Mouse (Mus musculus) testis, adult 2 months (tissue): ENCODE data around the gene Nans. TPM values are rescaled to one million over a fixed set of nuclear protein-coding genes. Genes with fewer than 3 reads are reported as not detected.

ENCODE experiments used
- H3K27ac ChIP-seq: fragments of 200-500 bp; 2 replicates; pipeline ENCODE4 v1.5.1; 2012; ENCODE audit warnings: low read depth, low read length; ENCODE audit not compliant: control insufficient read depth, insufficient read depth
- H3K27me3 ChIP-seq: fragments of 200-500 bp; 2 replicates; pipeline ENCODE4 v1.6.1; 2012; ENCODE audit warnings: mild to moderate bottlenecking, low read length, moderate library complexity; ENCODE audit not compliant: control insufficient read depth, insufficient read depth
- H3K36me3 ChIP-seq: fragments of 200-500 bp; 2 replicates; pipeline ENCODE4 v1.6.1; 2012; ENCODE audit warnings: mild to moderate bottlenecking, low read length; ENCODE audit not compliant: control insufficient read depth, insufficient read depth
- H3K4me1 ChIP-seq: fragments of 200-500 bp; 2 replicates; pipeline ENCODE4 v1.6.1; 2012; ENCODE audit warnings: low read length; ENCODE audit not compliant: control insufficient read depth, insufficient read depth
- H3K4me3 ChIP-seq: fragments of 200-500 bp; 2 replicates; pipeline ENCODE4 v1.5.1; 2012; ENCODE audit warnings: low read depth, mild to moderate bottlenecking, low read length, moderate library complexity, mixed read lengths; ENCODE audit not compliant: control insufficient read depth
- CTCF ChIP-seq: fragments of 200-500 bp; IDR thresholded peaks from 2 replicates; pipeline ENCODE4 v1.5.1; 2012; ENCODE audit warnings: low read depth, mild to moderate bottlenecking, inconsistent platforms, low read length, moderate library complexity; ENCODE audit not compliant: control insufficient read depth, insufficient read depth, insufficient replicate concordance
- POLR2A ChIP-seq: fragments of 200-500 bp; IDR thresholded peaks from 2 replicates; pipeline ENCODE4 v1.6.1; 2012; ENCODE audit warnings: low read depth, mild to moderate bottlenecking, inconsistent platforms, low read length, moderate library complexity; ENCODE audit not compliant: control insufficient read depth
- polyA plus RNA-seq: library from polyadenylated mRNA; depleted of rRNA; stranded (reverse); fragments of >200 nt; gene quantifications from 2 replicates; pipeline ENCODE4 v1.2.3, GENCODE M21; 2012; rRNA removed

Nans gene
- polyA plus RNA-seq = 9.5 and 10.7 TPM in 2 replicates

DNA sequence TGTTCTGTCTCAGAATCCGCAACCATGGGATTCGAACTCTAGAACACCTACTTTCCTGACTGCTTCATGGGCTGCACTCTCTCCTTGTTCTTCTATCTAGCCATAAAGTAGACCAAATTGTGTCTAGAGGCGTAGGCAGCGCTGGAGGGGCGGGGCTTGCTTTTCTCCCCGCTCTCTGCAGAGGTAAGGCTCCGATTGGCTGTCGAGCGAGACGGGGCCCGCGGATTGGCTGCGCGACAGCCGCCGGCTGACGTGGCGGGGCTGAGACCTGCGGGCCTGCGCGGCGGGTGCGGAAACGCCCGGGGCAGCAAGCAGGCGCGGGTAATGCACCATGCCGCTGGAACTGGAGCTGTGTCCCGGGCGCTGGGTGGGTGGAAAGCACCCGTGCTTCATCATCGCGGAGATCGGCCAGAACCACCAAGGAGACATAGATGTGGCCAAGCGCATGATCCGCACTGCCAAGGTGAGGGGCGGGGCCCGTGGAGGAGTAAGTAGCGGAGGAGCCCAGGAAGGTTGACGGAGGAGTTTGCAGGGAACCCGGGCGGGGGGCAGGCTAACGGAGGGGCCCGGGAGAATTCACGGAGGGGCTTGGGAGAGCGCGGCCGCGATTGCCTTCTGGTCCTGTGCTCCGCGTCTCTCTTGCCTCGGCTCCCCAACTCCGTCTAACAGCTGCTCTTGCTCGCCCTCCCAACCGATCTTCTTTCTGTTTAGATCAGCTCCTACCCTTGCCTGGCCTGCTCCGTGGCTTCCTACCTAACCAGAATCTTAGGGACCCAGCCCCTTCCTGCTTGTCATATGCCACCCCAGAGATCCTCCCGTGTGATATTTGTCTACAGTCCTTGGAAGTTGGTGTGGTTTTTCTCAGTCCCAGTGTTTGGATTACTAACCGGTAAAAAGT lies at the start of gene Nans:
Gene Nans, plus strand, starts transcription at position 221 of the 898 bp plus-strand sequence.
- Histone ChIP-seq H3K36me3 (no peaks in the 10 kb centered on the region), H3K27ac (peak within 1 kb of the TSS; percentile 39; the same call in 1 of the 2 replicates)
- TF ChIP-seq POLR2A (peak; percentile 18; the same call in 1 of the 2 replicates), CTCF (no peak)

DNA sequence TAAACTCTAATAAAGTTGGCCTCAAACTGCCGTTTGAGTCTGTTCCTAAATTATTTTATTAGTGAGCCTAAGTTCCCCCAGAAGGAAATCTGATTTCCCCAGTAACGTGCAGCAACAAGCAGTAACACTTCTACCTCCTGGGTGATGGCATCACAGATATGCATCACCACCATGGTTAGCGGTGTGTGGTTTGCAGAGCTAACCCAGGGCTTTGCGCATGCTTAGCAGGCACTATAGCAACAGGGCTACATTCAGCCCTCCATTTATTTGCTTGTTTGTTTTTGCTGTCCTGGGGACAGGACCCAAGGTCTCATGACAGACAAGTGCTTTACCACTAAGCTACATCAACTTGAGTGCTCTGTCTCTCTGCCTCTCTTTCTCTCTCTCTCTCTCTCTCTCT lies 46.5 kb upstream of the Nans start:
- H3K36me3 ChIP-seq = no peaks in the 10 kb centered on the region
- TF ChIP-seq CTCF = no peak
- no peak for TF ChIP-seq POLR2A
- H3K27ac ChIP-seq = no peak overlapping the region
- no peaks in the 10 kb centered on the region for H3K27me3 ChIP-seq
- no peak overlapping the region for H3K4me3 ChIP-seq
- H3K4me1 ChIP-seq = no peaks in the 10 kb centered on the region

More for the DNA sequence above, at the start of gene Nans:
- H3K4me1 ChIP-seq = peaks cover 11% of the 10 kb centered on the region
- H3K4me3 ChIP-seq = peak within 1 kb of the TSS; percentile 88
- no peaks in the 10 kb centered on the region for H3K27me3 ChIP-seq

DNA sequence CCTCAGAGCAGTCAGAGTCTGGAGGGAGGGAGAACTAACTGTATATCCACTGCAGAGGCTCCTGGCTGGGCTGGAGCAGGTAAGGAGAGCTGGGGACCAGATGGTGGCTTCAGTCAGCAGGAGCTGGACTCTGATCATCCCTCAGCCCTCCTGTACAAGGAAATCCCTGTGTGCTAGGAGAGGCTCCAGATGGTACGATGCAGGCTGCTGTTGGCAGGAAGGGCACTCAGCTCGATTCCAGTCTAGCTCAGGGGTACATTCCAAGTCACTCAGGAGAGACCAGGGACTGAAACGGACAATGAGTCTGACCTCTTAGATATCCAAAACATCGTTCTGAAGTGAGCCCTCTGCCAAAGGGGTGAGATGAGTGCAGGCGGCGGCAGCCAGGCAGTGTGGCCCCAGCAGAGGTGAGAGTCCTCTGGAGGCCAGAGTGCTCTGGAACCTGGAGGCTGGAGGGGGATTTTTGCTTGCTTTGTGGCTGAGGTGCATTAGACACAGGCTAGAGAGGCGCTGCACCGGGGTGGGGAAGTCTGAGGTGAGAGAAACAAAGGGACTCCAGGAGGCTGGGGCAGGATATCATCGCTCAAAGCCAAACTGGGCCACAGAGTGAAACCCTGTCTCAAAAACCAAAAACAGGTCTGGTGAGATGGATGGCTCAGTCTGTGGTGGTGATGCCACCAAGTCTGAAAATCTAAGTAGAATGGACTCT lies 43.7 kb upstream of the Nans start:
- no peak overlapping the region for H3K27ac ChIP-seq

DNA sequence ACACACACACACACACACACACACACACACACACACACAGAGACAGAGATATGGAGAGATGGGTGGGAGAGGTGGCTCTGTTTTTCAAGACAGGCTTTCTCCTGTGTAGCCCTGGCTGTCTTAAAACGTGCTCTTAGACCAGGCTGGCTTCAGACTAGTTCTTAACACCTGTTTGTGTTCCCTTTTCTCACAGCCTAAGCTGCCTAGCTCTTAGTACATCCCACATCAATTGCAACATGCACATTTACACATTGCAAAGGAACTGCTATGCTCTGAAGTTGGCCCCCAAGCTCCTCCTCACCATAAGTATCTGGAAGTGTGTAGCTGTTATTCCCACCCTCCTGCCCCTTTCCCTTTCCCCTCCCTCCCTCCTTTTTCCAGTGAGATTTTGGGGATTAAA lies 41.6 kb upstream of the Nans start:
- H3K27ac ChIP-seq = no peak overlapping the region
- peaks cover 4% of the 10 kb centered on the region for H3K4me1 ChIP-seq
- H3K4me3 ChIP-seq = no peak overlapping the region
- H3K36me3 ChIP-seq = no peaks in the 10 kb centered on the region
- no peaks in the 10 kb centered on the region for H3K27me3 ChIP-seq
- TF ChIP-seq CTCF (no peak), POLR2A (no peak)

More for the DNA sequence above, 43.7 kb upstream of the Nans start:
- Histone ChIP-seq H3K4me3 (no peak overlapping the region), H3K27me3 (no peaks in the 10 kb centered on the region), H3K36me3 (no peaks in the 10 kb centered on the region), H3K4me1 (peaks cover 2% of the 10 kb centered on the region; the same call in 1 of the 2 replicates)
- TF ChIP-seq CTCF (no peak), POLR2A (no peak)

DNA sequence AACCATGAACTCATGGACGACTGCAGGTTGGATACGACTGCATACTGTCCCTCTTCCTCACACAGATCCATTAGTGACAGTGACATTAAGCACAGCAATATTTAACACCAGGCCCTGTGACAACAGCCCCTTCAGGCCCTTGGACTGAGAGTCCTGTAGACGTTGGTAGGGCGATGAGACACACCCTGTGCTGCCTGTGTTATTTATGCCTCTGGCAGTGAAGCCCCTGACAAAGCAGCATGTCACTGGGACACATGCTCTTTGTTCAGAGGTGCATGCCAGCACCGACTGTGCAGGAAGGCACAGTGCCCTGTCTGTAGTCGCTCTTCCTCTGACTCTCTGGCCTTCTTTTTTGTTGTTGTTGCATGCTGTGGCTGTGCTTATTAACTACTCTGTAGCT lies 40.2 kb upstream of the Nans start:
- Histone ChIP-seq H3K4me1 (peaks cover 8% of the 10 kb centered on the region), H3K27me3 (no peaks in the 10 kb centered on the region), H3K36me3 (no peaks in the 10 kb centered on the region), H3K27ac (no peak overlapping the region), H3K4me3 (no peak overlapping the region)
- TF ChIP-seq POLR2A (no peak), CTCF (no peak)

DNA sequence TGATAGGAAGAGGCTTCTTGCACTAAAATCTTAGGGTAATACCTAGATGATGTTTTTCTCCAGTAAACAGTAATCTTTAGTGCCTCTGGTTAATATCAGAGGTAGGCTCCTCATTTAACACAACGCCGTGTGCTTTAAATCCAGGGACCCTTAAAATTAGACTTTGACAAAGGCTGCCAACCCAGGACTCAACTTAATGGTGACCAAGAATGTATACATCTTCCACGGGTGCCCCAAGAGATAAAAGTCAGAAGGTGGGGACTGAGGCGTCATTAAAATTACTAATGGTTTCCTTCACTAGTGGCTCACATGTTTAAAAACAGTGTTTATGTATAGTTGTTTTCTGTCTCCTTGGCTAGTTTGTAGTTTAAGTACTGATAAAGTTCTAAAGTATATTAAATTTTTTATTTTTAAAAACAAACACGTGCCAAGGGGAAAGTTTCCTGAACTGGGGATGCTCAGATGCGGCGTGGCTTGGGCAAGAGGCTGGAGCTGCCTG lies 39.0 kb upstream of the Nans start:
- Histone ChIP-seq H3K27ac (peak overlapping the region; percentile 64), H3K36me3 (no peaks in the 10 kb centered on the region), H3K4me1 (peaks cover 8% of the 10 kb centered on the region), H3K4me3 (peak overlapping the region; percentile 94), H3K27me3 (no peaks in the 10 kb centered on the region)
- TF ChIP-seq POLR2A = no peak
- TF ChIP-seq CTCF = no peak
